Mouse (Mus musculus) forebrain, postnatal 0 days (tissue): ENCODE data around the gene Armc12. TPM values are rescaled to one million over a fixed set of nuclear protein-coding genes. Genes with fewer than 3 reads are reported as not detected.

Experiments
- ATAC-seq: fragments of 200-750 bp; cut with Nextera tagmentation; 2 replicates; pipeline ENCODE4 v1.8.0; 2017; ENCODE audit warnings: mild to moderate bottlenecking, moderate library complexity
- DNase-seq: peaks from one replicate; pipeline ENCODE4 v3.0.0-alpha.2; 2015
- H3K27ac ChIP-seq: fragments of 300-500 bp; sonication (generic); 2 replicates; pipeline ENCODE4 v1.5.1; 2014; ENCODE audit warnings: low read depth, mild to moderate bottlenecking, antibody characterized with exemption, low read length, moderate library complexity, mixed read lengths
- H3K27me3 ChIP-seq: fragments of 300-500 bp; sonication (generic); 2 replicates; pipeline ENCODE4 v1.6.1; 2014; ENCODE audit warnings: mild to moderate bottlenecking, low read length, mixed read lengths; ENCODE audit not compliant: insufficient read depth
- H3K36me3 ChIP-seq: fragments of 300-500 bp; sonication (generic); 2 replicates; pipeline ENCODE4 v1.6.1; 2014; ENCODE audit warnings: mild to moderate bottlenecking, moderate library complexity; ENCODE audit not compliant: insufficient read depth
- H3K4me1 ChIP-seq: fragments of 300-500 bp; sonication (generic); 2 replicates; pipeline ENCODE4 v1.6.1; 2014; ENCODE audit warnings: antibody characterized with exemption; ENCODE audit not compliant: insufficient read depth
- H3K4me2 ChIP-seq: fragments of 300-500 bp; sonication (generic); 2 replicates; pipeline ENCODE4 v1.6.1; 2014; ENCODE audit warnings: low read depth, mild to moderate bottlenecking, moderate library complexity
- H3K4me3 ChIP-seq: fragments of 300-500 bp; sonication (generic); 2 replicates; pipeline ENCODE4 v1.5.1; 2014; ENCODE audit warnings: low read depth, low read length, mixed read lengths
- H3K9ac ChIP-seq: fragments of 300-500 bp; sonication (generic); 2 replicates; pipeline ENCODE4 v1.6.1; 2014; ENCODE audit warnings: mild to moderate bottlenecking
- H3K9me3 ChIP-seq: fragments of 300-500 bp; sonication (generic); 2 replicates; pipeline ENCODE4 v1.6.1; 2016; ENCODE audit warnings: low read length
- CTCF ChIP-seq: sonication (generic); IDR thresholded peaks from 2 replicates; pipeline ENCODE4 v1.5.1; 2016; ENCODE audit warnings: antibody characterized with exemption, control low read depth, low read depth
- WGBS: fragments of 180-500 bp; shearing (Covaris S2); extraction: QIAGEN DNeasy Blood & Tissue Kit; methylation state at CpG from one replicate; pipeline ENCODE4 v1.1.7; 2014; 5-methylcytosine and 5-hydroxymethylcytosine counted together
- polyA plus RNA-seq: library from polyadenylated mRNA; unstranded; fragments of >200 nt; fragmentation: Nextera tagmentation; extraction: Ambion mirVana; gene quantifications from 2 replicates; pipeline ENCODE4 v1.2.1, GENCODE M21; 2015
- total RNA-seq: library from RNA; depleted of rRNA; stranded (reverse); fragments of >200 nt; gene quantifications from 2 replicates; pipeline ENCODE4 v1.2.3, GENCODE M21; 2014

Gene Armc12
- total and polyA plus RNA-seq, 2 experiments from 2014 or later = not detected

DNA sequence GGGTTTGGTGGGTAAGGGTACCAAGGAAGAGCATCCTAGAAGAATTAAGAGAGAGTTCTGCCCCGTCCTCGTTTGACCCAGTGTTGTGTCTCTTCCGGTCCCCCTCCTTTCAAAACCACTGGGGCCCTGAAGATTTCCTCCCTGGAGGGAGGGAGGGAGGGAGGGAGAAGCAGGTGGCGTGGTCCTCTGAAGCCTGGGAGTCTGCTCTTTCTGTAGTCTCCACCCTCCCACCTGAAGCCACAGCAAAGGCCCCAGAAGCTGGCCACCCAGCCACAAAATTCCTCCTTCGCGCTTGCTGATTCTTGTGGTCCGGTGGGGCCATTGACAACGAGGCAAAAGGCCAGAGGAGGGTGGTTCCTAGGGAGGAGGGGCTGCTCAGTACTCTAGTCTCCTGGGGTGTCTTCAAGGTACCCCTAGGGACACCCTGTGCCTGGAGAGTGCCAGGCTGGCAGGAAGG is 12.0 kb upstream of the Armc12 start:
- no peaks in the 10 kb centered on the region for H3K9me3 ChIP-seq
- H3K4me1 ChIP-seq = peaks cover 11% of the 10 kb centered on the region; the same call in 1 of the 2 replicates
- H3K9ac ChIP-seq = peak overlapping the region; percentile 75
- DNase-seq (no peak), ATAC-seq (no peak)
- peak overlapping the region; percentile 52 for H3K4me3 ChIP-seq
- 27% methylated on average over 8 of the region's 8 CpGs for WGBS
- H3K27ac ChIP-seq = peak overlapping the region; percentile 73
- peak overlapping the region; percentile 96 for H3K4me2 ChIP-seq
- H3K36me3 ChIP-seq = no peaks in the 10 kb centered on the region
- TF ChIP-seq CTCF = no peak
- no peaks in the 10 kb centered on the region for H3K27me3 ChIP-seq

DNA sequence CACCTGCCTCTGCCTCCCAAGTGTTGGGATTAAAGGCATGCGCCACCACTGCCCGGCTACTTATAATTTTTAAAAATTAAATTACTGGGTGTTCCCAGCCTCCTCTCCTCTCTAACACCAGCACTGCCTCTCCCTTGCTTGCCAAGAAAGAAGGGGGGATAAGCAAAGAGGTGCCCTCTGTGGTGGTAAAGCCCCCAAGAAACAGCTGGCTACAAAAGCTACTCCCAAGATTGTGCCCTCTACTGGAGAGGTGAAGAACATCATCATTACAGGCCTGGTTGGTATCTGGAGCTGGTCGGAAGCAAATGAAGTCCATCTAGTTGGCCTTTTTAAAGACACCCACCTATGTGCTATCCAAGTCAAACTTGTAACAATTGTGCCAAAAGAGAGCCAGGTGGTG is 10.8 kb upstream of the Armc12 start:
- peak; percentile 42 for TF ChIP-seq CTCF
- no peak for DNase-seq
- Histone ChIP-seq H3K9me3 (no peaks in the 10 kb centered on the region), H3K9ac (no peak overlapping the region), H3K27ac (no peak overlapping the region), H3K27me3 (no peaks in the 10 kb centered on the region), H3K4me2 (no peak overlapping the region), H3K36me3 (no peaks in the 10 kb centered on the region), H3K4me3 (no peak overlapping the region), H3K4me1 (peaks cover 11% of the 10 kb centered on the region; the same call in 1 of the 2 replicates)
- 91% methylated on average over 3 of the region's 3 CpGs for WGBS
- ATAC-seq = no peak

GRCm38 (mm10) chr17:28520561-28520960 is 10.0 kb upstream of the Armc12 start:
- Histone ChIP-seq H3K36me3 (no peaks in the 10 kb centered on the region), H3K4me1 (peaks cover 11% of the 10 kb centered on the region; the same call in 1 of the 2 replicates), H3K27me3 (no peaks in the 10 kb centered on the region), H3K27ac (no peak overlapping the region), H3K9ac (no peak overlapping the region), H3K4me2 (no peak overlapping the region), H3K4me3 (no peak overlapping the region), H3K9me3 (no peaks in the 10 kb centered on the region)
- TF ChIP-seq CTCF = no peak
- 83% methylated on average over 4 of the region's 4 CpGs for WGBS
- ATAC-seq = no peak
- no peak for DNase-seq

DNA sequence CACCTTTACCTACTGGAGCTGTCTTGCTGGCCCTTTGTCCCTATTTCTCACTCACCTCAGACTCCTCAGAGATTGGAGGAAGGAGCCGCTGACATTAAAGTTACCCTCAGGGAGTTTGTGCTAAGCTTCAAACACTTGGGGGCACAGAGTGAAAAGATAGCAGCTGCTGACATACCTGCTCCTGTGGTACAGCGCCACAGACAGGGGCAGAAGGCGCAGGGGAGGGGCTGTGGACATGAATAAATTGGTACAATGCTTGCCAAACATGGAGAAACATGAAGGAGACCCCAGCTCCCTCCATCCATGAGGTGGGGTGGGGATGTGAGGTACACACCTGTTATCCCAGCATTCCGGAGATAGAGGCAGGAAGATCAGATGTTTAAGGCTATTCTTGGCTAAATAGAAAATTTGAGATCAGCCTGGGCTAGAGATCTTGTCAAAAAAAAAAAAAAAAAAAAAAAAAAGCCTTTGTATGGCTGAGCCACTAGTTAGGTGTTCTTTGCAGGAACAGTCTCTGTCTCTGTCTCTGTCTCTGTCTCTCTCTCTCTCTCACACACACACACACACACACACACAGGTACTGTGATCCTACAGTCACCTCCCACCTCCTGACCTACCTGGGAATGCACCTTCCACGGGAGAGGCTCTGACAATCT is 9.4 kb upstream of the Armc12 start:
- no peak overlapping the region for H3K4me3 ChIP-seq
- H3K9me3 ChIP-seq = no peaks in the 10 kb centered on the region
- no peaks in the 10 kb centered on the region for H3K36me3 ChIP-seq
- DNase-seq (no peak), ATAC-seq (no peak)
- no peaks in the 10 kb centered on the region for H3K27me3 ChIP-seq
- WGBS = 58% methylated on average over 5 of the region's 5 CpGs
- no peak overlapping the region for H3K9ac ChIP-seq
- no peak overlapping the region for H3K27ac ChIP-seq
- peaks cover 11% of the 10 kb centered on the region; the same call in 1 of the 2 replicates for H3K4me1 ChIP-seq
- no peak for TF ChIP-seq CTCF
- no peak overlapping the region for H3K4me2 ChIP-seq

- TF ChIP-seq CTCF = no peak
- H3K36me3 ChIP-seq = no peaks in the 10 kb centered on the region
- peak overlapping the region; percentile 100 for H3K9ac ChIP-seq
- H3K4me2 ChIP-seq = peak overlapping the region; percentile 86
- peak overlapping the region; percentile 82 for H3K4me3 ChIP-seq
- DNase-seq (no peak), ATAC-seq (no peak)
- H3K4me1 ChIP-seq = peaks cover 11% of the 10 kb centered on the region; the same call in 1 of the 2 replicates
- 22% methylated on average over 6 of the region's 6 CpGs for WGBS
- no peaks in the 10 kb centered on the region for H3K9me3 ChIP-seq
- no peaks in the 10 kb centered on the region for H3K27me3 ChIP-seq
- H3K27ac ChIP-seq = peak overlapping the region; percentile 97
Observed at GRCm38 (mm10) chr17:28521920-28522319, 8.7 kb upstream of the Armc12 start.

DNA sequence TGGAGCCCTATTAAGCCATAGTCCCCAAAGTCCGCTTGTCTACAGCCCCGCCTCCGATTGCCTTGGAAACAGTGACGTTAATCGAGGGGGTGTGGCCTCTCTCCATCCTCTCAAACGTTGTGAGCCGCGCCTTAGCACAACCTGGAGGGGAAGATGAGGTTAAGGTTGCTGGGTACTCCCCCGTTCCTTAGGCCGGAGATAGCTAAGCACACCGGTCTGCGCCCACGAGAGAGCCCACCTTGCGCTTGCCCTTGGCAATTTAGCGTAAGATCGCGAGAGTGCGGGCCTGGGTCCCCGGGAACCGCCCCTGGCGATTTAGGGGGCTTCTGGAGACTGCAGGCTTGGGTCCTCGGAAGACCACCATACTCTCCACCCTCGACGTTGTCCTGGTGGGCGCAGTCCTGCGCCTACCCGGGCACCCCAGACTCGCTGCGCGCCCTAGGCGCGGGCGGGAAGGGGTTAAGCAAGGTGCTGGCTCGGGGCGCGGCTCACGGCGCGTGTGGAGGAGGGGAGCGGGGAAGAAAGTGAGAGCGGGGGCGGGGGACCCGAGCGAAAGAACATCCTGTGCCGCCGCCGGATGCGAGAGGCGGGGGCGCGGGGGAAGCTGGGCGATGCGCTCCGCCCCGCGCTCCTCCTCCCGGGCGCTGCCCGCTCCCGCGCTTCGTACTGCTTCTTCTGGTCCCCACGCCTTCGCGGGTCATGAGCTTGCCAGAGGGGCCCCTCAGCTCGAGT is 7.8 kb upstream of the Armc12 start:
- peak overlapping the region; percentile 100 for H3K9ac ChIP-seq
- ATAC-seq (peak; percentile 86), DNase-seq (peak; percentile 92)
- peak overlapping the region; percentile 86 for H3K4me2 ChIP-seq
- H3K4me1 ChIP-seq = peaks cover 9% of the 10 kb centered on the region; the same call in 1 of the 2 replicates
- H3K4me3 ChIP-seq = peak overlapping the region; percentile 82
- no peak; the same call in 1 of the 2 replicates for TF ChIP-seq CTCF
- H3K27ac ChIP-seq = peak overlapping the region; percentile 97
- H3K36me3 ChIP-seq = no peaks in the 10 kb centered on the region
- H3K9me3 ChIP-seq = no peaks in the 10 kb centered on the region
- H3K27me3 ChIP-seq = no peaks in the 10 kb centered on the region
- WGBS = 1% methylated on average over 39 of the region's 66 CpGs
